Mouse (Mus musculus) CD4-positive, CD25-positive, alpha-beta regulatory T cell, adult 2 months (primary cell): ENCODE measurements at regions not wholly inside any gene's neighbourhood (a gene's known extent, or its start where the extent isn't known, plus 50 kb on each side); places are given as distances from the start of the nearest gene placed in this dataset.
"Not testable (repeated sequence)": the region's sequence is repeated elsewhere in the genome, so short reads cannot be mapped to it uniquely, and the experiment has no call there.

Experiments
- DNase-seq: peaks from one replicate; pipeline ENCODE4 v3.0.0-alpha.2; 2012; ENCODE audit warnings: low read depth, low spot score

GRCm38 (mm10) chr10:26139100-26140093 lies 60.5 kb upstream of the Tmem200a start:
- peak; percentile 74 for DNase-seq

- DNase-seq, result no peak
Observed at GRCm38 (mm10) chr10:26152586-26152985, 73.7 kb upstream of the Tmem200a start.

GRCm38 (mm10) chr10:26158786-26159185 lies 70.7 kb upstream of the Samd3 start:
- no peak for DNase-seq

DNA sequence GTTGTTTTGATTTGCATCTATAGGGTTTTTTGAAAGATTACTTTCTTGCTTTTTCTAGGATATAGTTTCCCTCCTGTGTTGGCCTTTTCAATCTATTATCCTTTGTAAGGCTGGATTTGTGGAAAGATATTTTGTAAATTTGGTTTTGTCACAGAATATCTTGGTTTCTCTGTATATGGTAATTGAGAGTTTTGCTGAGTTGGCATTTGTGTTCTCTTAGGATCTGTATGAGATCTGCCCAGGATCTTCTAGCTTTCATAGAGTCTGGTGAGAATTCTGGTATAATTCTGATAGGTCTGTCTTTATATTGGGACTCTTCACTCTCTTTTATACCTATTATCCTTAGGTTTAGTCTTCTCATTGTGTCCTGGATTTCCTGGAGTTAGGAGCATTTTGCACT lies 68.4 kb upstream of the Samd3 start:
- DNase-seq, result not testable (repeated sequence)

GRCm38 (mm10) chr10:26164531-26164930 lies 65.0 kb upstream of the Samd3 start:
- DNase-seq, result no peak

- no peak for DNase-seq
Observed at GRCm38 (mm10) chr10:26177591-26177990, 51.9 kb upstream of the Samd3 start.

DNA sequence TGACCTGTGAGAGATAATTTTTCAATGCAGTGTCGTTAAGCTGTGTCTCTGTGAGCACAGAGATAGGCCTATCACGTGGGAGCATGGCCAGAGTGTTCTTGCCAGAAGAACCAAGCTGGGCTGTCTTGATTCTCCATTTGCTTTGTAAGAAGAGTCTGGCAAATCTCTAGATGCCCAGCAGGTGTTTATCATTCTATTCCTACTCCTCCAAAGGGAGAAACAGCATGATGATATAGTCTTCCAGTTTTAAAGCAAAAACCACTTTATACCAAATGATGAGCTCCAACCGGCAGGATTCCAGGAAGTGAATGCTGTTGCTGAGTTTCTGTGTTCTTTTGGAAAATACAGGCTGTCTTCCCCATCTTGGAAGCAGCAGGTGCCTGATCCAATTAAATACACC lies 51.2 kb upstream of the Samd3 start:
- DNase-seq, result no peak
